Mouse (Mus musculus): ENCODE results near the gene Ncs1.
A peak's percentile ranks its signal among the peaks of the same experiment; 100 is the strongest.

The Ncs1 gene

DNA sequence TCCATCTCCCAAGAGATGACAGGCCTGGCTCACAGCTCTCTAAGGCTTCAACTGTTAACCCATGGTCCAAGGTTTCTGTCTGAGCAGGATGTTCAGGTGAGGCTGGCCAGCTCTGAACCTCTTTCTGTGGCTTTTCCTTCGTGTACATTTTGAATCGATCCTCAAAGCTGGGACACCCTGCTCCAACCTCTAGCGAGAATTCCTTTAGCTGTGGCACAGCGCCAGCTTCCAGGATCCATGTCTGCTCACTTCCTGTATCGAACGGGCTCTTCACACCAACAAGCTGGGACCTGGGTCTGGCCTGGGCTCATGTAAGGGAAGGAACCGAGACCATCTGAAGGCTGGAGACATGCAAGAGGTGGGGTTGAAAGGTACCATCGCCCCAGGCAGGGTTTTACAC is 1.4 kb upstream of the Ncs1 start:
- no peak for DNase-seq (ENCODE audit: low read depth, low spot score)

DNA sequence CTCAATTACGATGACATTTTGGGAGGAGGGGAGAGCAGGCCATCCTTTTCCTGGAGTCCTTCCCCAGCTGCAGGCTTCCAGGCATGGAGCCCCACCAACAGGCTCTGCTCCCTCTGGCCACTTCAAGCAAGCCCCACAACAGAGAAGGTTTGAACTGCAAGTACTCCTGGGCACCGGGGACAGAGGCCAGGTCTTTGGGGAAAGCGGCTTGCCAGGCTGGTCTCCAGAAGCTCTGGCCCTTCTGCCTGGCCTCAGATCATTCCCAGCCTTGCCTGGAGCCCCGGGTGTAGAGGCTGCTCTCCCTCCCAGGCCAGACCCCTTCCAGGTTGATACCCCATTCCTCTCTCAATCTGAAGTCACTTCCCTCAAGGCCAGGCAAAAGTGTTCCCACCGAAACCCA is 572 bp upstream of the Ncs1 start:
- no peak for DNase-seq (ENCODE audit: low read depth, low spot score)

DNA sequence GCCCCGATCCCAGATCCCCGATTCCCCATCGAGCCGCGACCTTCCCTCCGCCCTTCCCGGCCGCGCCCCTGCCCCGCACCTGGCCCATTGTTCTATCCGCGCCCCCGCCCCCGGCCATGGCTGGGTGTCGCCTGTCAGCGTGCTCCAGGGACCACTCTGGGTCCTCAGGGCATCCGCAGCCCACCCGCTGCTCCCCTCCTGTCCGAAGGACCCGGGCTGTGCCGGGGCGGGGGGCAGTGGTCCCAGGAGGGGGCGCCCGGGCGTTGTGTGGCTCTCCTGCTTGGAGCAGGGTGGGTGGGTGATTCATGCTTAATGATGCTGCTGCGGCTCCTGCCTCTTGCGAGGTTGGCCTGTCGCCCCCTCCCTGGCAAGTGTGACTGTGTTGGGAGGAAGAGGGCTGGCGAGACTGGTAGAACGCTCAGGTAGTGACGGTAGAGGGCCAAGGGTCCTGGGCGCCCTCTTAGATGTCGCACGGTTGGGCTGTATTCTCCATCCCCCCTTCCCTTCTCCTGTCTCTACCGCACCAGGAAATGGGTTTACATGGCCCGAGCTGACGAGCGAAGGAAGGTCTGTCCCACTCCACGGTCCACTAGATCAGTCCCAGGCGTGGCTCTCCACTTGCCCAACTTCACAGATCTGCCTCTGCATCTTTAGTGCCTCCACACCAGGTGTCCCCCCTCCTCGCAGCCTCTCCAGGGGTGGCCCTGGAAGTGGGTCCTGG is 788 bp downstream of the Ncs1 start:
- DNase-seq (ENCODE audit: low read depth, low spot score), result peak; percentile 83

DNA sequence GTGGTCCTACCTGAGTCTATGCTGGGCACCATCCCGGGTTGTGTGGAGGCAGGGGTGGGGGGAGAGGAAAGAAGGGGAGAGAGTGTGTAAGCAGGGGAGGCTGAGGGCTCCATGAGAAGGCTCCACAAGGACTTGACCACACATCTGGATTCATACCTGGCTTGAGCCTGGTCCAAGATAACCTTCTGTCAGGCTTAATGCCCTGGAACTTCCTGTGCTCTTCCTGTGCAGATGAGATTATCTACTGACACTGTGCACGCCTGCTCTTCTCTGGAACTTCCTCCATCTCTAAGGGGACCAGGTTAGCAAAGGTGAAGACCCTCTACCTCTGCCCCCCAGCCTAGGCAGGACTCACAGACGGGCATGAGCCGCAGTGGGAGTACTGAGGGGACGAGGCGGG is 3.2 kb downstream of the Ncs1 start:
- no peak for DNase-seq (ENCODE audit: low read depth, low spot score)

DNA sequence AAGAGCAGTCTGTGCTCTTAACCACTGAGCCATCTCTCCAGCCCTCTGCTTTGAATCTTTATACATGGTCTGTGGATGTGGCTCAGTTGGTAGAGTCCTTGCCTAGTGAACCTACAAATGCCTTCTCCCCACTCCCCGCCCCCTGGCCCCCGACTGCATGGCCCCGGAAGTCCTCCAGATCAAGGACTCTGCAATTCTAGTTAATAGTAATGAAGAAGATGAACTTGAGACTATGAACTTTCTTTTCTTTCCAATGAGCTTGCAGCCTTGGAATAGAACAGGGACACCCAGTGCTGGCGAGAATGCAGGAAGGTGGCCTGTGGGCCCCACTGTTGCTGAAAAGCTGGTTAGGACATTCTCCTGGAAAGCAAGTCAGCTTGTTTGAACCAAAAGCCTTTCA is 6.5 kb downstream of the Ncs1 start:
- DNase-seq (ENCODE audit: low read depth, low spot score), result no peak

DNA sequence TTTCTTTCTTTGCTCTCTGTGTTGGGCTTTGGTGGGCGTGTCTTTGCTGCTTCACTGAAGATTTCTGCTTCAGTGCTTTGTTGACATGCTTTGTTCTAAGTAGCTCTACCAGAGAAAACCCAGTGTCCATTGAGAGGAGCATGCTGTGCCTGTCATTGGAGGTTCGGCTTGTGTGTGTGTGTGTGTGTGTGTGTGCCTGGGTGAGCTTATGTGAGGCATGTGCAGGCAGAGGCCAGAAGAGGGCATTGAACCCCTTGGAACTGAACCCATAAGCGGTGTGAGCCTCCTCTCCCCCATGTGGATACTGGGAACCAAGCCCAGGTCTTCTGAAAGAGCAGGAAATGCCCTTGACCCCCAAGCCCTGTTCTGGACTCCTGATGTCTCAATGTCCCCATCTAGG is 7.8 kb downstream of the Ncs1 start:
- DNase-seq (ENCODE audit: low read depth, low spot score), result no peak

DNA sequence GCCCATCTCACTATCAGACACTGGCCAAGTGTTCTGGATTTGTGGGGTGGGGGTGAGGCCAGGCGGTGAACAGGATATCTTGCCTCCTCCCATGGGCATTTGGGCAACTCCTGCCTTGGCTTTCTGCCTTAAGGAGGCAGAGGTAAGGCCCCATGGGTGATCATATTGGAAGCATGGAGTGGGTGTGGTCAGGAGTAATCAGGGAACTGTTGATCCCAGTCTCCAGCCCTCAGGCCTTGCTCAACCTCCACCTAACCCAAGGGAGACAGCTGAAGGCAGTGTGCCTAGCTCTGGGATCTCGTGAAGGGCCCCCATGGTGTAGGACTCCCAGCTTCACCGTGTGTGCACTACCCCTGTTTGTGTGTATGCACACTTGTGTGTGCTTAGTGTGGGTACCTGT is 9.2 kb downstream of the Ncs1 start:
- no peak for DNase-seq (ENCODE audit: low read depth, low spot score)

DNA sequence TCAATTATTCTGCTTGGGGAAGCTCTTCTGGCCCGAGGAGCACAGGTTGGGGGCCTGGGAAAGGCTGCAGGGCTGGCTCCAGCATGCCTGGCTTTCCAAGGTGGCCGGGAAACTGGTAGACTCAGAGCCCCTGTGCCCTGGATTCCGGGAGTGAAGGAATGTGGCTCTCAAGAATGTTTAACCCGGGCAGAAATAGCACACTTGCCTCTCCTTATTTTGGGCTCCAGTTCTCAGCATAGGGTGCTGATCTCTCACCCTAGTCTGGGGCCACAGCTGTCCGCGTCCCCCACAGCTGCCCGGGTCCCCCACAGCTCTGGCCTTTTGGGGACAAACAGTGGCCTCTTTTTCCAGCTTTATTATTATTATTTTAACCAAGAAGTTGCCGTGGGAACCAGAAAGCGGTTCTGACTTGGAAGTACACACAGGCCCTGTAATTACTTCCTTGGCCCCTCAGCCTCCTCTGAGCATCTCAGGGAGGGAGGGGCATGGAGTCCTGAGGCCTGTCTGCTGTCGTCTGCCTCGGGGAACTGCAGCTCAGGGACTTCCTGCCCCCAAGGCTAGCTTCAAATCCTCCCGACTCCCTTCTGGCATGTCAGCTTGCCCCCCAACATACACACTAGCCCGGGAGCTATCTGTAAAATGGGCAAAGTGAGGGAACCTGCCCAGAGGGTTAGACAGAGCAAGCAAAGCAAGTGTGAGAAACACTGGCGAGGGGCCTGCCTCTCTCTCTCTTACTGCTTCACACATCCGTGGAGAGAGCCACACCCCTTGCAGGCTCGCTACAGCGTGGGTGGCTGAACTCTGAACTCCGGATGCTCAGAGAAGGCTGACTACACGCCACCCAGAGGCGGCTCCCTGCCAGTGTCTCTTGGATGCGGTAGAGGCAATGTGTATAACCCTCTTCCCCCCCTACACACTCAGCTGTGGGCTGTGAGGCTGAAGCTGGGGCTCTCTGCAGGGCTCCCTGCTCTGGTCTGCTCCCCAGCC is 10.6 kb downstream of the Ncs1 start:
- peak; percentile 96 for DNase-seq (ENCODE audit: low read depth, low spot score)

DNA sequence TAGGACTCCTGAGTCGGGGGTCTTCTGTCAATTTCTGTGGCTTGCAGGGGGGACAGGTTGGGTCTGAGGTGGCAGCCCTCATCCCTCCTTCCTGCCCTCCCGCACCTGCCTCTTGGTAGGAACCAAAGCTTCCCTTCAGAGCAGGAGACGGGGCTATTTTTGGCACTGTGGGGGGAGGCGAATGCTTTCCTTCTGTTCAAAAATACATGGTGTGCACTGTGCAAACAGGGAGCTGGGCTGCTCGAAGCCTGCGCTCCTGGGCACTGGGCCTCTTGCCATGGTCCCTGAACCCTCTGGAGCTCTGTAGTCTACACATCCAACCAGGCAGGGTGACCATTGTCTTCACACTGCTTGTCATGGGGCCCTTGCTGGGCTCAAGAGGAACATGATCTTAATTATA is 11.5 kb downstream of the Ncs1 start:
- DNase-seq (ENCODE audit: low read depth, low spot score), result peak; percentile 95

DNA sequence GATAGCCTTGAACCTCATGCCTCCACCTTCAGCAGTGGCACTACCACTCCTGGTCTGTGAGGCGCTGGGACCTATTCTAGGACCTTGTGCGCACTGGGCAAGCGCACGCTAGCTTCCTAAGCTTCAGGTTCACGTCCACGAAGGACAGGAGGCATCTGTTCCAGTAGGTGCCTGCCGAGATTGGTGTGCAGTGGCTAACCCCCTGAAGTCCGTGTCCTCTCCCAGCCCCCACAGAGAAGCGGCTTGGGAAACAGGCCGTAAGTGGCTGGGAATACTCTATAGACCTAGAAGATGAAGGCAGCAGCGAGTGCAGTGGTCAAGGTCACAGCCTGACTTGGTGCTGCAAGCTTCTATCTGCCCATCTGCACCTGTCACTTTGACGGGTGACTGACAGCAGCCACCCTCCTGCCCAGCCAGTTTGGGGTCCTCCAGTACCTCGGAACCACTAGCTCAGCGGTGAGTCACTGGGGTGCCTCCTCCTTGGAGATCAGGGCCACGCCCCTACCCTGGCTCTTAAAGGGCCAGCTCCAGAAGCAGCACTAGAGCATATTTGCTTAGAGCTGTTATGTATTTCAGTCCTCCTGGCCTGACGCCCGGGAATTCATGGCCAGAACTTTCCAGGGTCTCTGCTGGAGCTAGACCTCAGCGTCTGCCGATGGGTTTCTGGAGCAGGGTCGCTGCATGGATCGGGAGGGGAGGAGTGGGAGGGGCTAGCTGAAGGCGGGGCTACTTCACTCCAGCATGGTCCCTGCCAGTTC is 13.2 kb downstream of the Ncs1 start:
- DNase-seq (ENCODE audit: low read depth, low spot score), result peak; percentile 95

DNA sequence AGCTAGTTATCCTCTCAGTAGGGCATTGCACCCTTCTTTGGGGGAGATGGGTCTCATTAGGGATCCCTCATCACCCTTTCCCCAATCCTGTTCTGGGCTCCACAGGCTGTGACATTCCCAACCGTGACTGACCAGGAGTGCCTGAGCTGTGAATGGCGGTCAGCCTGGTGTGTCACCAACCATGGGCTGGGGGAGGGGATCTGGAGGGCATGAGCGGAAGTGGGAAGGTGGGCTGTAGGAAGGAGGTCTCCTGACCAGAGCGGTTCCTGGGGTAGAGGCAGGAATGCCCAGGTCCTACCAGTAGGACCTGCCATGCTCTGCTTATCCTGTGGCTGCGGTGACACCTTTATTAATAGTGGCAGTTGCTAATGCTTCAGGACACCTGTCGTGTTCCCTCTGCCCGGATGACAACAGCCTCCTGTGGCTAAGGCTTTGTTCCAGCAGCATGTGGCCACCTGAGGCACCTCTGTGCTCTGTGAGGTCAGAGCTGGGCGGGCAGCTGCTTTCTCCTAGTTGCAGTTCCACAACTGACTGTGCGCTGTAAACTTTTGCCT is 13.8 kb downstream of the Ncs1 start:
- no peak for DNase-seq (ENCODE audit: low read depth, low spot score)

DNA sequence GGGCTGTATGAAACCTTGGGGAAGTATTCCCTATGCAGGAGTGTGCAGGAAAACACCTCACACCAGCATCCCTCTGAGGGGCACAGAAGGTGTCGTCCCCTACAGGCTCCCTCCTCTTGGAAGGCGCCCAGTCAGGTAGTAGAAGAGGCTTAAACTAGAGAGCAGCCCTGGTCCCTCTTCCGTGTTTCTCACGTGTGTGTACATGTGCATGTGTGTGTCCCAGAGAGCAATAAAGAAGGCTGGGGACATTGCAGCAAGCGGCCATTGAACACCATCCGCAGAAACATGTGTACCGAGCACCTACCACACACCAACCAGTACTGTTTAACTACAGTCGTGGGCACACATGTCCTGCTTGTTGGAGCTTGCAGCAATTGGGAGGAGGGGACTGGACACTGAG is 14.9 kb downstream of the Ncs1 start:
- no peak for DNase-seq (ENCODE audit: low read depth, low spot score)

DNA sequence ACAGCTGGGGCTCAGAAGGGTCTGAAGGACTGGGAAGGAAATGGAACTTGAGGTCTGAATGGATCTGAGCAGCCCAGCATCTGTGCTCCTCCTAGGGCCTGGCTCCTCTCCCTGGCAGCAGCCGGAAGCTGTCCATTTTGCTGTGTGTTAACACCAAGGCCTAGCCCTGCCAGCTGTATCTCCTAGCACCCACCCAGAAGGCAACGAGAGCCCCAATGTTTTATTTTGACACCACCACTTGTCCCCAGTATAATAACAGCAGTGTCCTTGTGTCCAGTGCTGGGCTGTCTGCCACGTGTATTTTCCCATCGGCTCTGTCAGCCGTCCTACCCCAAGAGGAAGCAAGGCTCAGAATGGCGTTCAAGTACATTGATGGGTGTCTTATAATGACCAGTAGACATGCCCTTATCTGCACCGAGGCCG is 17.4 kb downstream of the Ncs1 start:
- peak; percentile 87 for DNase-seq (ENCODE audit: low read depth, low spot score)

DNA sequence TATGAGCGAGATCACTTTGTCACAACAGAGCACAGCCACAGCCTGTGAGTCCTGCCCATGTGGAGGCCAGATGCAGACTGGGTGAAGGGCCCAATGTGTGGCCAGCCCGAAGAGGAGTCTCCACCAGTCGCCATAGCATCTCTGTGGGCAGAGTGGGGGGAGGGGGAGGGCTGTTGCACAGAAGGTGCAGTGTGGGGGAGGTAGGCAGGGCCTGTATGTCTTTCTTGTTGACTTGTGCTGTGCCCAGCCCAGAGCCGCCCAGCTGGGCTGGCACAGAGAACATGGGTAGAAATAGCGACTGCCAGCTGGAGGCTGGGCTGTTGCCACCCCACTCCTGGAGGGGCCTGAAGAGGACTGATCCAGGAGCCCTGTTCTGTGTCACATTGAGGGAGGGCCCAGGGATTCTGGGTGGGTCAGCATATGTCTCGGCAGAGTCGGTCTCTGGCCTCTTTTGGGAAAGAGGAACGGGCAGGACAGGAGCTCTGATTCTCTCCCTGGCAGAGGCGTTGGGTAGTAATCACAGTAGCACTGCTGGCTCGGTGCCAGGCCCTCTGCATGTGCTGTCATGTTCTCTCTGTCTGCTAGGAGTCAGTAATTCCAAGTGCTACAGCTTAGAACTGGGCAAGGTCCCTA is 18.2 kb downstream of the Ncs1 start:
- DNase-seq (ENCODE audit: low read depth, low spot score), result peak; percentile 96

DNA sequence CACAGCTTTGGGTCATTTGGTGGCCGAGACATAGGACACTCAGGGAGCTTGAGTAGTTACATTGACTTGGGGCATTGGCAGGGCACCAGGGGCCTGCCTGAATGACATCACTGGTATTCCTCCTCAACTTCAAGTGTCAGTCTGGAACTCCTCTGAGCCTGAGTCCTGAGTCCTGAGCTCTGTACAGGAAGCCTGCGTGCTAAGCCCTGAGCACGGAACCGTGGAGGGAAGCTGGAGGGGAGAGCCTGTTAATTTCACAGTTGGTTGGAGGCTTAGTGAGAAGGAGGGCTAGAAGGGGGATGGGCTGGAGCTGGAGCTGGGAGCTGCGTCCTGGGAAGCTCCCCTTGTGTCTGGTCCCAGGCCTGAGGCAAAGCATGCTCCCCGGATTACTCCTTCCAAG is 21.8 kb downstream of the Ncs1 start:
- DNase-seq (ENCODE audit: low read depth, low spot score), result no peak

DNA sequence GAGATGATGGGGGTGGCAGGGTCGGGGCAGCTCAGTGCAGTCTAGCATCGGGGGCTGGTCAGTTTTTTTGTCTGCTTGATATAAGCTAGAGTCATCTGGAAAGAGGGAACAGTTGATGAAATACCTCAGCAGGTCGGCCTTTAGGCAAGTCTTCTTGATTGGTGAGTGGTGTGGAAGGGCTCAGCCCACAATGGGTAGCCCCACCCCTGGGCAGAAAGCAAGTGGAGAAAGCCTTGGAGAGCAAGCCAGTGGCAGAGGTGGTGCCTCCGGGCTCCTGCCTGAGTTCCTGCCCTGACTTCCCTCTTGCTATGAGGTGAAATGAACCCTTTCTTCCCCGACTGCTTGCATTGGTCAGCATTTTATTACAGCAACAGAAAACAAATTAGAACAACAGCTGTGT is 23.0 kb downstream of the Ncs1 start:
- peak; percentile 63 for DNase-seq (ENCODE audit: low read depth, low spot score)

DNA sequence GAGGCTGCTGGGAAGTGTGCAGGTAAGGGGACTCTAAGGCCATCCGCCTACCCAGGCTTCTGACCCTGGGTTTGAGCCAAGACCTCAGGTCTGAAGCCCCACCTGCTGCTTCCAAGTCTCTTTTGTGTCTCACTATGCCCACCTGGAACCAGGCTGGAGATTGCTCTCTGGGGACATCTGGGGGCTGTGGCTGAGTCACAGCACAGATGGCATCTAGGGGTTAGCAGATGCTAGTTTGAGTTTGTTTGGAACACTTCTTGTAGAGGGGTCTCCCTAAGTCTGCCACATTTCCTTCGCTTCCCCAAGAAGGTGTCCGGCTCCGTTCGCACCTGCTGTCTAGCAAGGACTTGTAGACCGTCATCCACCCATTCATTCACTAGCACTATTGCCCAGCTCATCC is 23.6 kb downstream of the Ncs1 start:
- peak; percentile 67 for DNase-seq (ENCODE audit: low read depth, low spot score)

DNA sequence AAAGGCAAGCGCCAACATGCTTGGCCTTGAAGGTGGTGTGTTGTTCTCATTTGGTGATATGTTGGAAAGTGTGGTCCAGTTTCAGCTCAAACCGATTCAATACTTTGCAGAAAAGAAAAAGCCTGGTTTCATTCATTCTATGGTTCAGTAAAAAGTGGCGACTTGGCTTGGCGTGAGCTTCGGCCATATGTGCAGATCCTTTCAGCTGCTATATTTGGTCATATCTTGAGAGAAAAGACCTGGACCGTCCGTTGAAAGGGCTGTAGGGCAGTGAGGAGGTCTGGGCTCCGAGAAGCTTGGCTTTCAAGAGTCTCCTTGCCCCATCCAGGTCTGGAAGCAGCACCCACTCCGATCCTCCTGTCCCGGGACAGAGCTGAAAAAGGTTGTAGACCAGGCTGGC is 24.2 kb downstream of the Ncs1 start:
- peak; percentile 50 for DNase-seq (ENCODE audit: low read depth, low spot score)

DNA sequence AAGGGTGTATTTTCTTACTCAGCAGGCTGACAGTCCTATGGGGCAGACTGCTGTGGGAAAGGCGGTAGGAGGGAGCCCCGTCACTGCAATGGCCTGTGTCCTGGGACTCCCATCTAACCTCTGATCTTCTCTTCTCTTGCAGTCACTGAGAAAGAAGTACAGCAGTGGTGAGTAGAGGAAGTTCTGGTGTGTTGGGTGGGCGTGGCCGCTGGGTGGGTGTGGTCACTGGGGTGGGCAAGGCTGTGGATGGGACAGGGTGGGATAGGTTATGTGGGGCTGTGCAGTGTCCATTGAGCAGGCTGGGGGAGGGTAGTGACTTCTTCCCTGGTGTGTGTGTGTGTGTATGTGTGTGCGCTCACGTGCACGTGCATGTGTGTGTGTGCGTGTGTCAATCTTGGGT is 24.8 kb downstream of the Ncs1 start:
- no peak for DNase-seq (ENCODE audit: low read depth, low spot score)

DNA sequence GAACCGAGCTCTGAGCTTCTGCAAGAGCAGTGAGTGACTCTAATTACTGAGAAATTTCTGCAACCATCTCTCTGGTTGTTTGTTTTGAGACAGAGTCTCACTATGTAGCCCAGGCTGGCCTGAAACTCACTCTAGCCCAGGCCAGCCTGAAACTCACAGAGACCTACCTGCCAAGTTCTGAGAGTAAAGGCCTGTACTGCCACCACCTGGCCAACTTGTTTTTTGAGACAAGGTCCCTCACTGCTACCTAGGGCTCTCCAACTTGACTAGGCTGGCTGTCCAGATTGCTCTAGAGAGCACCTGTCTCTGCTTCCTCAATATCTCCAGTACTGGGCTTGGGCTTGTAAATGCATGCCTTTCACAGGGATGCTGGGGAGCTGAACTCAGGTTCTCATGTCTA is 25.4 kb downstream of the Ncs1 start:
- DNase-seq (ENCODE audit: low read depth, low spot score), result peak; percentile 68

DNA sequence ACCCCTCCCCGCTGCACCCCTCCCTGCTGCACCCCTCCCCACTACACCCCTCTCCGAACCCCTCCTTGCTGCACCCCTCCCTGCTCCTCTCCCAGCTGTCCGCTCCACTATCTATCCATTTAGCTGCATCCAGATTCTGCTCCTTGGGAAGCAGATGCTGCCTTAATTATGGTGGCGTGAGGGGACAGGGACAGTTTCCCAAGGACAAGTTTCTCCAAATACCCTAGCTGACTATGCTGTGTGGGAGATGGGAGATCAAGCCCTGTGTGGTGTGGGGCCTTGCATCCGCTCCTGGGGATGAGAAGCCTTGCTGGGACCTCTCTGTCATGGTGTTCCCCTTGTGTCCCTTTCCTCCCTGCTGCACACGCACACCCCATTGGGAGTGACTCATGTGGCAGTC is 29.4 kb downstream of the Ncs1 start:
- peak; percentile 64 for DNase-seq (ENCODE audit: low read depth, low spot score)

All from brain, adult 2 months (tissue).